Mouse (Mus musculus) adrenal gland, adult 18-20 months (tissue): ENCODE data around the gene Mical3. TPM values are rescaled to one million over a fixed set of nuclear protein-coding genes. Genes with fewer than 3 reads are reported as not detected.
"Not testable (repeated sequence)": the region's sequence is repeated elsewhere in the genome, so short reads cannot be mapped to it uniquely, and the experiment has no call there.

Experiments used
- DNase-seq, 2 experiments: peaks; one replicate each; pipeline ENCODE4 v3.0.0; 2021 to 2022; ENCODE audit warnings: low spot score in 2 of 2
- total RNA-seq, 2 experiments: library from RNA; stranded (reverse); gene quantifications; 1 replicate in 1 of 2; 2 replicates in 1 of 2; pipeline ENCODE4 v1.2.3; 2021

The Mical3 gene
- total RNA-seq, 2 experiments from 2014 or later = 35.7 to 46.0 TPM

GRCm38 (mm10) chr6:120938763-120939450 lies 191.9 kb downstream of the Mical3 start:
- DNase-seq = no peak

- no peak for DNase-seq
Observed at GRCm38 (mm10) chr6:120937999-120938608, 192.7 kb downstream of the Mical3 start.

- DNase-seq = no peak
Observed at GRCm38 (mm10) chr6:120937104-120937617, 193.6 kb downstream of the Mical3 start.

GRCm38 (mm10) chr6:120934176-120934575 lies 196.6 kb downstream of the Mical3 start:
- DNase-seq = no peak

- no peak for DNase-seq
Observed at GRCm38 (mm10) chr6:120933670-120934069, 197.1 kb downstream of the Mical3 start.

- DNase-seq = no peak
Observed at GRCm38 (mm10) chr6:120932597-120932996, 198.2 kb downstream of the Mical3 start.

- DNase-seq = no peak
Observed at GRCm38 (mm10) chr6:120930450-120931306, 200.1 kb downstream of the Mical3 start.

GRCm38 (mm10) chr6:120929421-120929820 lies 201.4 kb downstream of the Mical3 start:
- no peak for DNase-seq

- DNase-seq = peak; percentile 62 to 69
Observed at GRCm38 (mm10) chr6:120927765-120928164, 203.0 kb downstream of the Mical3 start.

- DNase-seq = no peak
Observed at GRCm38 (mm10) chr6:120926880-120927279, 203.9 kb downstream of the Mical3 start.

GRCm38 (mm10) chr6:120924791-120925321 lies 205.9 kb downstream of the Mical3 start:
- DNase-seq = not testable (repeated sequence)

GRCm38 (mm10) chr6:120917975-120918374 lies 212.8 kb downstream of the Mical3 start:
- no peak for DNase-seq

GRCm38 (mm10) chr6:120916972-120917881 lies 213.6 kb downstream of the Mical3 start:
- not testable (repeated sequence) for DNase-seq

GRCm38 (mm10) chr6:120916074-120916971 lies 214.5 kb downstream of the Mical3 start, which contains the start of gene Bid:
Gene Bid, minus strand, starts transcription at chr6:120916853.
- DNase-seq = peak; percentile 89

GRCm38 (mm10) chr6:120915649-120915975 lies 215.2 kb downstream of the Mical3 start:
- DNase-seq = no peak

GRCm38 (mm10) chr6:120914911-120915648 lies 215.7 kb downstream of the Mical3 start:
- no peak for DNase-seq

- no peak for DNase-seq
Observed at GRCm38 (mm10) chr6:120914533-120914910, 216.3 kb downstream of the Mical3 start.

- no peak for DNase-seq
Observed at GRCm38 (mm10) chr6:120913783-120914182, 217.0 kb downstream of the Mical3 start.

- no peak for DNase-seq
Observed at GRCm38 (mm10) chr6:120912931-120913330, 217.9 kb downstream of the Mical3 start.
